Mouse (Mus musculus): Measurements from ENCODE around the gene Zdhhc1. TPM values are rescaled to one million over a fixed set of nuclear protein-coding genes. Genes with fewer than 3 reads are reported as not detected.

Zdhhc1 gene
- polyA plus RNA-seq, 1 experiment from 2014 or later, result 19.0 TPM

- no peak for ATAC-seq (ENCODE audit: low FRiP score)
- no peak overlapping the region for H3K4me2 ChIP-seq (replicated peaks; ENCODE audit: low read depth, low read length)
- no peak for DNase-seq (ENCODE audit: low spot score)
- H3K9me3 ChIP-seq (ENCODE audit: control insufficient read depth, low read length), result no peaks in the 10 kb centered on the region
- H3K27ac ChIP-seq (ENCODE audit: low read depth, low read length), result no peak overlapping the region
- H3K4me1 ChIP-seq (replicated peaks; ENCODE audit: control insufficient read depth, insufficient read depth, low read length), result peaks cover 21% of the 10 kb centered on the region
- 0 out of 2 replicates have a peak, but pooled peaks cover 2% of the 10 kb centered on the region for H3K36me3 ChIP-seq (ENCODE audit: control insufficient read depth, insufficient read depth, low read length)
- H3K27me3 ChIP-seq (ENCODE audit: control insufficient read depth, insufficient read depth, low read length), result no peaks in the 10 kb centered on the region
- H3K4me3 ChIP-seq (ENCODE audit: low read depth, low read length), result no peak overlapping the region
- H3K9ac ChIP-seq (ENCODE audit: low read depth, low read length), result no peak overlapping the region
- WGBS, result 84% methylated on average over 7 of the region's 7 CpGs
These were observed 29.9 kb downstream of the Zdhhc1 start for GRCm38 (mm10) chr8:105466700-105467291.

DNA sequence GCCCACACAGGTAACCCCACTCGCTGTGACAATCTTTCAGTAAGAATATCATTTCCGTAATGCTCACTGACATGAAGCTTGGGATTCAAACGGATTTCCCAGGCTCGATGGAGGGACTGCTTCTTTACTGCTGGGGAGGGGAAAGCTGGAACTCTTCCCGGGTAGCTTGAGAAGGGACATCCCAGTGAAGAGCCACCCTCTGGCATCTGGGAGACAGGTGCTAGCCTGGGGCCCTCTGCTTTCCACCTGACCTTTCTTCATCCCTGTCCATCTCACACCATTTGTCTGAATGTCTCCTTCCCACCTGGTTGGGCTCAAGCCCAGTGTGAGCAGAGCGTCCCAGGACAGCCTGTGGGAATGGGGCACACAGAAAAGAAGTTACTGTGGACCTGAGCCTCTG lies 30.5 kb downstream of the Zdhhc1 start:
- Histone ChIP-seq H3K4me1 (replicated peaks; ENCODE audit: control insufficient read depth, insufficient read depth, low read length) (peaks cover 19% of the 10 kb centered on the region), H3K4me2 (replicated peaks; ENCODE audit: low read depth, low read length) (no peak overlapping the region)
- no peak for DNase-seq (ENCODE audit: low spot score)

DNA sequence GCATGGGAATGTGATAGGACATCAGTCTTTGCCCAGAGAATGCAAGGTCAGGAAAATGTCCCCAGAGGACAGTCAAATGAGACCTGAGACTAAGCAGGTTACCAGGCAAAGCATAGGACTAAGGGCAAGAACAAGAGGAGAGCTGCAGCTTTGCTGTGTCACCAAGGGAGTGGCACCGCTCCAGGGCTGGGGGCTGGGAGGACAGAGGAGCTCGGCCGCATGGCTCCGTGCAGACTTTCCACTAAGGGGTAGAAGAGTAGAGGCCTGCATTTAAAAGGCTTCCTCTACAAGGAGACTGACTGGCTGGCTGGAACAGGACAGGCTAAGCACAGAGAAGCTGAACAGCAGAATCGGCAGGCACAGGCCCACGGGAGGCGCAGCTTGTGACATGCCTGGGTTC lies 32.1 kb downstream of the Zdhhc1 start:
- Histone ChIP-seq H3K4me2 (replicated peaks; ENCODE audit: low read depth, low read length) (no peak overlapping the region), H3K4me3 (ENCODE audit: low read depth, low read length) (no peak overlapping the region), H3K36me3 (ENCODE audit: control insufficient read depth, insufficient read depth, low read length) (0 out of 2 replicates have a peak, but pooled peaks cover 2% of the 10 kb centered on the region), H3K27me3 (ENCODE audit: control insufficient read depth, insufficient read depth, low read length) (no peaks in the 10 kb centered on the region), H3K9ac (ENCODE audit: low read depth, low read length) (no peak overlapping the region), H3K27ac (ENCODE audit: low read depth, low read length) (peak overlapping the region; percentile 73), H3K4me1 (replicated peaks; ENCODE audit: control insufficient read depth, insufficient read depth, low read length) (peaks cover 11% of the 10 kb centered on the region), H3K9me3 (ENCODE audit: control insufficient read depth, low read length) (no peaks in the 10 kb centered on the region)
- 73% methylated on average over 7 of the region's 7 CpGs for WGBS
- no peak for ATAC-seq (ENCODE audit: low FRiP score)
- DNase-seq (ENCODE audit: low spot score), result no peak

More for the DNA sequence above, 30.5 kb downstream of the Zdhhc1 start:
- no peaks in the 10 kb centered on the region for H3K27me3 ChIP-seq (ENCODE audit: control insufficient read depth, insufficient read depth, low read length)
- no peak overlapping the region for H3K4me3 ChIP-seq (ENCODE audit: low read depth, low read length)
- WGBS, result 83% methylated on average over 6 of the region's 6 CpGs
- ATAC-seq (ENCODE audit: low FRiP score), result no peak
- no peaks in the 10 kb centered on the region for H3K9me3 ChIP-seq (ENCODE audit: control insufficient read depth, low read length)
- H3K9ac ChIP-seq (ENCODE audit: low read depth, low read length), result no peak overlapping the region
- no peak overlapping the region for H3K27ac ChIP-seq (ENCODE audit: low read depth, low read length)
- H3K36me3 ChIP-seq (ENCODE audit: control insufficient read depth, insufficient read depth, low read length), result 0 out of 2 replicates have a peak, but pooled peaks cover 2% of the 10 kb centered on the region

GRCm38 (mm10) chr8:105461085-105461803 lies 35.5 kb downstream of the Zdhhc1 start:
- DNase-seq (ENCODE audit: low spot score), result no peak
- H3K4me2 ChIP-seq (replicated peaks; ENCODE audit: low read depth, low read length), result no peak overlapping the region
- no peaks in the 10 kb centered on the region for H3K9me3 ChIP-seq (ENCODE audit: control insufficient read depth, low read length)
- H3K4me1 ChIP-seq (replicated peaks; ENCODE audit: control insufficient read depth, insufficient read depth, low read length), result peaks cover 8% of the 10 kb centered on the region
- no peak for ATAC-seq (ENCODE audit: low FRiP score)
- 69% methylated on average over 13 of the region's 13 CpGs for WGBS
- no peak overlapping the region for H3K27ac ChIP-seq (ENCODE audit: low read depth, low read length)
- no peaks in the 10 kb centered on the region for H3K27me3 ChIP-seq (ENCODE audit: control insufficient read depth, insufficient read depth, low read length)
- H3K9ac ChIP-seq (ENCODE audit: low read depth, low read length), result no peak overlapping the region
- no peaks in the 10 kb centered on the region for H3K36me3 ChIP-seq (ENCODE audit: control insufficient read depth, insufficient read depth, low read length)
- H3K4me3 ChIP-seq (ENCODE audit: low read depth, low read length), result no peak overlapping the region

DNA sequence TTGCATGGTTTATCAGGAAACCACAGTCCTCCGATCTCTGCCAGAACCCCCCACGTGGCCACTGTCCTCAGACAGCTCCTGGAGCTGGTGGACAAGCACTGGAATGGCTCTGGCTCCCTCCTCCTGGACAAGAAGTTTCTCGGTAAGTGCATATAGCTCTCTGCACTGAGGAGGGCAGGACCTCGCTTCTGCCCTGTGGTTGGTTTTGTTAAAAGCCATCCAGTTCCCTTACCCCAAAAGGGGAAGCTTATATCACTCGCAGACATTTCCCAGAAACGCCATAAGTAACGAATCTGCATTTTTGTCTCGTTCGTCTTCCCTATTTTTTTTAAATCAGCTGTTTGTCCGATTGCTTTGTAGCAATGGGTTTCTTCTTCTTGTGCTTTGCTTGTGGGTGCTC lies 41.5 kb downstream of the Zdhhc1 start:
- no peak overlapping the region for H3K27ac ChIP-seq (ENCODE audit: low read depth, low read length)
- WGBS, result 68% methylated on average over 10 of the region's 10 CpGs
- H3K4me1 ChIP-seq (replicated peaks; ENCODE audit: control insufficient read depth, insufficient read depth, low read length), result no peaks in the 10 kb centered on the region; the same call in 1 of the 2 replicates
- no peak for DNase-seq (ENCODE audit: low spot score)
- H3K9ac ChIP-seq (ENCODE audit: low read depth, low read length), result no peak overlapping the region
- H3K36me3 ChIP-seq (ENCODE audit: control insufficient read depth, insufficient read depth, low read length), result no peaks in the 10 kb centered on the region
- no peaks in the 10 kb centered on the region for H3K9me3 ChIP-seq (ENCODE audit: control insufficient read depth, low read length)
- no peaks in the 10 kb centered on the region for H3K27me3 ChIP-seq (ENCODE audit: control insufficient read depth, insufficient read depth, low read length)
- no peak for ATAC-seq (ENCODE audit: low FRiP score)
- no peak overlapping the region for H3K4me2 ChIP-seq (replicated peaks; ENCODE audit: low read depth, low read length)
- no peak overlapping the region for H3K4me3 ChIP-seq (ENCODE audit: low read depth, low read length)

GRCm38 (mm10) chr8:105454088-105454487 lies 42.6 kb downstream of the Zdhhc1 start:
- Histone ChIP-seq H3K9me3 (ENCODE audit: control insufficient read depth, low read length) (no peaks in the 10 kb centered on the region), H3K9ac (ENCODE audit: low read depth, low read length) (no peak overlapping the region), H3K4me1 (replicated peaks; ENCODE audit: control insufficient read depth, insufficient read depth, low read length) (no peaks in the 10 kb centered on the region; the same call in 1 of the 2 replicates), H3K4me2 (replicated peaks; ENCODE audit: low read depth, low read length) (no peak overlapping the region), H3K27me3 (ENCODE audit: control insufficient read depth, insufficient read depth, low read length) (no peaks in the 10 kb centered on the region), H3K27ac (ENCODE audit: low read depth, low read length) (no peak overlapping the region), H3K4me3 (ENCODE audit: low read depth, low read length) (no peak overlapping the region), H3K36me3 (ENCODE audit: control insufficient read depth, insufficient read depth, low read length) (no peaks in the 10 kb centered on the region)
- no peak for DNase-seq (ENCODE audit: low spot score)
- 70% methylated on average over 5 of the region's 5 CpGs for WGBS
- no peak for ATAC-seq (ENCODE audit: low FRiP score)

GRCm38 (mm10) chr8:105453296-105453695 lies 43.4 kb downstream of the Zdhhc1 start:
- WGBS, result 76% methylated on average over 5 of the region's 5 CpGs

GRCm38 (mm10) chr8:105451903-105452603 lies 44.6 kb downstream of the Zdhhc1 start:
- H3K27ac ChIP-seq (ENCODE audit: low read depth, low read length), result peak overlapping the region; percentile 14; the same call in 1 of the 2 replicates

More at GRCm38 (mm10) chr8:105453296-105453695, 43.4 kb downstream of the Zdhhc1 start:
- ATAC-seq (ENCODE audit: low FRiP score) (no peak), DNase-seq (ENCODE audit: low spot score) (peak; percentile 24)
- H3K4me3 ChIP-seq (ENCODE audit: low read depth, low read length), result no peak overlapping the region
- no peak overlapping the region for H3K27ac ChIP-seq (ENCODE audit: low read depth, low read length)
- H3K9ac ChIP-seq (ENCODE audit: low read depth, low read length), result no peak overlapping the region
- H3K36me3 ChIP-seq (ENCODE audit: control insufficient read depth, insufficient read depth, low read length), result no peaks in the 10 kb centered on the region
- no peaks in the 10 kb centered on the region for H3K27me3 ChIP-seq (ENCODE audit: control insufficient read depth, insufficient read depth, low read length)
- no peaks in the 10 kb centered on the region for H3K9me3 ChIP-seq (ENCODE audit: control insufficient read depth, low read length)
- no peaks in the 10 kb centered on the region; the same call in 1 of the 2 replicates for H3K4me1 ChIP-seq (replicated peaks; ENCODE audit: control insufficient read depth, insufficient read depth, low read length)
- H3K4me2 ChIP-seq (replicated peaks; ENCODE audit: low read depth, low read length), result no peak overlapping the region

More at GRCm38 (mm10) chr8:105451903-105452603, 44.6 kb downstream of the Zdhhc1 start:
- ATAC-seq (ENCODE audit: low FRiP score), result no peak
- Histone ChIP-seq H3K4me3 (ENCODE audit: low read depth, low read length) (no peak overlapping the region), H3K27me3 (ENCODE audit: control insufficient read depth, insufficient read depth, low read length) (no peaks in the 10 kb centered on the region), H3K36me3 (ENCODE audit: control insufficient read depth, insufficient read depth, low read length) (no peaks in the 10 kb centered on the region), H3K9ac (ENCODE audit: low read depth, low read length) (no peak overlapping the region), H3K9me3 (ENCODE audit: control insufficient read depth, low read length) (no peaks in the 10 kb centered on the region), H3K4me1 (replicated peaks; ENCODE audit: control insufficient read depth, insufficient read depth, low read length) (no peaks in the 10 kb centered on the region), H3K4me2 (replicated peaks; ENCODE audit: low read depth, low read length) (no peak overlapping the region)
- WGBS, result 61% methylated on average over 15 of the region's 15 CpGs
- no peak for DNase-seq (ENCODE audit: low spot score)
